ENCODE assay signal across 30 mouse cellular contexts in genomic region chr6:91167828-91168227, GRCm38 (mm10). TPM values are rescaled to one million over a fixed set of nuclear protein-coding genes. Genes with fewer than 3 reads are reported as not detected.
DNase-seq lines count a peak whose midpoint lies in the region; ATAC-seq and TF ChIP-seq lines count a peak whose summit lies in the region.
"Had no signal": no experiment of that assay in that cellular context is flagged by ENCODE, and none has a peak within 500 bp of the region (broad histone marks: within the 10 kb centered on the region; RNA-seq: fewer than 3 reads in every experiment).

No protein-coding gene starts in this region.

- intact Hi-C loops in heart, adult 2 months (cut with DNase I): no loop called here
- intact Hi-C loops in heart, postnatal 25 days (cut with DNase I): loop anchor here (10.0 kb wide), 1 partner anchor 347 kb away; the partner anchor contains the start of genes Lsm3 and Xpc
- intact Hi-C loops in left cerebral cortex, postnatal 14 days (cut with DNase I): loop anchor here (5.0 kb wide), 1 partner anchor 244 kb away; the partner anchor contains the start of gene Wnt7a

- H3K9ac ChIP-seq in heart, adult 2 months (ENCODE audit: low read depth, low read length): no peak overlapping the region
- H3K9ac ChIP-seq in kidney, embryonic 16.5 days (replicated peaks; ENCODE audit: low read length): no peak overlapping the region
- no peak overlapping the region for H3K9ac ChIP-seq in lung, postnatal 0 days (replicated peaks; ENCODE audit: low read depth)
- H3K9ac ChIP-seq: embryonic facial prominence, embryonic 12.5 days; heart, embryonic 15.5 days; limb, embryonic 15.5 days; lung, embryonic 15.5 days; midbrain, embryonic 12.5 days; neural tube, embryonic 13.5 days had no signal

- WGBS in heart, adult 2 months: 61% methylated on average over 3 of the region's 3 CpGs
- 56% methylated on average over 3 of the region's 3 CpGs for WGBS in kidney, embryonic 16.5 days
- 44% methylated on average over 3 of the region's 3 CpGs for WGBS in lung, postnatal 0 days
- 63% methylated on average over 3 of the region's 3 CpGs for WGBS in limb, embryonic 10.5 days

- TF ChIP-seq EP300 in heart, adult 2 months (IDR thresholded peaks at IDR 0.05; ENCODE audit: insufficient read depth, low read depth, low read length): no peak
- TF ChIP-seq EP300 in lung, postnatal 0 days (IDR thresholded peaks at IDR 0.05): no peak

- no peak overlapping the region for H3K4me3 ChIP-seq in heart, adult 2 months
- no peak overlapping the region for H3K4me3 ChIP-seq in kidney, embryonic 16.5 days (ENCODE audit: low read length)
- H3K4me3 ChIP-seq in lung, postnatal 0 days (ENCODE audit: low read depth, low read length): no peak overlapping the region
- H3K4me3 ChIP-seq in limb, embryonic 10.5 days: no peak overlapping the region
- H3K4me3 ChIP-seq: embryonic facial prominence, embryonic 12.5 days; heart, embryonic 15.5 days; limb, embryonic 15.5 days; lung, embryonic 15.5 days; midbrain, embryonic 12.5 days; myocyte; neural tube, embryonic 13.5 days had no signal

- no peak for TF ChIP-seq POLR2A in heart, adult 2 months (IDR thresholded peaks at IDR 0.05; ENCODE audit: insufficient read depth, low read depth, low read length)

- no peak overlapping the region for H3K27ac ChIP-seq in heart, adult 2 months
- H3K27ac ChIP-seq in kidney, embryonic 16.5 days (ENCODE audit: low read length): no peak overlapping the region
- H3K27ac ChIP-seq in lung, postnatal 0 days (ENCODE audit: low read length): no peak overlapping the region
- H3K27ac ChIP-seq in limb, embryonic 10.5 days: 0 out of 2 replicates have a peak overlapping the region, but pooled peaks have one; percentile 10
- H3K27ac ChIP-seq: embryonic facial prominence, embryonic 12.5 days; heart, embryonic 15.5 days; limb, embryonic 15.5 days; lung, embryonic 15.5 days; midbrain, embryonic 12.5 days; neural tube, embryonic 13.5 days had no signal

- no peak overlapping the region for H3K4me2 ChIP-seq in kidney, embryonic 16.5 days (replicated peaks; ENCODE audit: low read depth, low read length)
- no peak overlapping the region for H3K4me2 ChIP-seq in lung, postnatal 0 days (replicated peaks; ENCODE audit: low read depth, low read length)
- H3K4me2 ChIP-seq: embryonic facial prominence, embryonic 12.5 days; heart, embryonic 15.5 days; limb, embryonic 15.5 days; lung, embryonic 15.5 days; midbrain, embryonic 12.5 days; neural tube, embryonic 13.5 days had no signal

- ATAC-seq in kidney, embryonic 16.5 days (ENCODE audit: low FRiP score, low TSS enrichment): peak; percentile 16; the same call in 1 of the 2 replicates
- peak; percentile 33; the same call in 1 of the 2 replicates for ATAC-seq in lung, postnatal 0 days
- ATAC-seq: activated CD4-positive, CD25-positive, alpha-beta regulatory T cell, adult 4 months; forebrain, embryonic 16.5 days; hindbrain, embryonic 16.5 days had no signal

- peak; percentile 27; the same call in 1 of the 2 replicates for TF ChIP-seq CTCF in heart, adult 2 months (IDR thresholded peaks at IDR 0.05)
- peak; percentile 44 for TF ChIP-seq CTCF in lung, postnatal 0 days (IDR thresholded peaks at IDR 0.05)

- H3K27me3 ChIP-seq in heart, adult 2 months (ENCODE audit: control insufficient read depth, insufficient read depth, low read length): no peaks in the 10 kb centered on the region
- no peaks in the 10 kb centered on the region for H3K27me3 ChIP-seq in kidney, embryonic 16.5 days (ENCODE audit: insufficient read depth, low read length)
- no peaks in the 10 kb centered on the region for H3K27me3 ChIP-seq in lung, postnatal 0 days (replicated peaks; ENCODE audit: insufficient read depth, low read length)
- no peaks in the 10 kb centered on the region for H3K27me3 ChIP-seq in limb, embryonic 10.5 days (ENCODE audit: low read depth, poor library complexity, severe bottlenecking)
- H3K27me3 ChIP-seq: embryonic facial prominence, embryonic 12.5 days; heart, embryonic 15.5 days; limb, embryonic 15.5 days; lung, embryonic 15.5 days; midbrain, embryonic 12.5 days; neural tube, embryonic 13.5 days had no signal

- no peaks in the 10 kb centered on the region for H3K4me1 ChIP-seq in heart, adult 2 months (ENCODE audit: control insufficient read depth, insufficient read depth, low read length)
- H3K4me1 ChIP-seq in kidney, embryonic 16.5 days (ENCODE audit: insufficient read depth, low read length): no peaks in the 10 kb centered on the region
- no peaks in the 10 kb centered on the region for H3K4me1 ChIP-seq in lung, postnatal 0 days (ENCODE audit: insufficient read depth, low read depth, low read length)
- H3K4me1 ChIP-seq in limb, embryonic 10.5 days: no peaks in the 10 kb centered on the region
- H3K4me1 ChIP-seq: embryonic facial prominence, embryonic 12.5 days; lung, embryonic 15.5 days had no signal

- no peaks in the 10 kb centered on the region for H3K36me3 ChIP-seq in heart, adult 2 months (ENCODE audit: control insufficient read depth, insufficient read depth, low read length)
- 0 out of 2 replicates have a peak, but pooled peaks cover 3% of the 10 kb centered on the region for H3K36me3 ChIP-seq in kidney, embryonic 16.5 days (ENCODE audit: insufficient read depth, low read length)
- 0 out of 2 replicates have a peak, but pooled peaks cover 4% of the 10 kb centered on the region for H3K36me3 ChIP-seq in lung, postnatal 0 days (ENCODE audit: insufficient read depth, low read length)
- H3K36me3 ChIP-seq in limb, embryonic 10.5 days: peaks cover 37% of the 10 kb centered on the region
- H3K36me3 ChIP-seq: lung, embryonic 15.5 days had no signal

- H3K79me2 ChIP-seq in heart, adult 2 months (replicated peaks; ENCODE audit: control insufficient read depth, insufficient read depth, low read length): no peaks in the 10 kb centered on the region

- DNase-seq in heart, adult 2 months: no peak
- DNase-seq in heart, postnatal 25 days (ENCODE audit: low spot score): no peak
- DNase-seq in kidney, postnatal 25 days: no peak
- no peak for DNase-seq in lung, postnatal 0 days (ENCODE audit: low spot score)
- DNase-seq in lung, postnatal 36 days: no peak
- no peak for DNase-seq in limb, embryonic 10.5 days (ENCODE audit: low spot score)
- DNase-seq in left cerebral cortex, postnatal 14 days (ENCODE audit: low spot score in 2 of 2): no peak
- DNase-seq: adrenal gland, adult 8-10 months; B cell, adult 2 months; cerebellum, adult 11-12 months; cerebellum, postnatal 14 days; gastrocnemius, postnatal 36 days; kidney, adult 2 months; layer of hippocampus, adult 9-11 months; retina, postnatal 1 day; right cerebral cortex, postnatal 25 days; spleen, adult 18-20 months; thymus, postnatal 14 days had no signal

- H3K9me3 ChIP-seq in kidney, embryonic 16.5 days (ENCODE audit: low read length): no peaks in the 10 kb centered on the region
- no peaks in the 10 kb centered on the region for H3K9me3 ChIP-seq in lung, postnatal 0 days (ENCODE audit: low read length)
- no peaks in the 10 kb centered on the region for H3K9me3 ChIP-seq in limb, embryonic 10.5 days (replicated peaks)
- H3K9me3 ChIP-seq: embryonic facial prominence, embryonic 12.5 days; heart, embryonic 15.5 days; limb, embryonic 15.5 days; lung, embryonic 15.5 days; midbrain, embryonic 12.5 days; neural tube, embryonic 13.5 days had no signal

RNA-seq across cellular contexts. Expression of gene Hdac11, which starts 11.4 kb away (rescaled TPM):
- total RNA-seq in heart, adult 2 months (2021): 10 to 100 TPM; 17.4 to 18.4 TPM
- polyA plus RNA-seq in heart, adult 2 months (2012; rRNA removed): 22.7 and 28.4 TPM in 2 replicates
- total RNA-seq in heart, postnatal 25 days (2021): 10 to 100 TPM; 13.0 to 15.1 TPM
- polyA plus RNA-seq in kidney, embryonic 16.5 days (2015; fragmentation: Nextera tagmentation; extraction: Ambion mirVana): 15.5 and 15.7 TPM in 2 replicates
- 3.8 and 3.9 TPM in 2 replicates for polyA plus RNA-seq in lung, postnatal 0 days (2015; fragmentation: Nextera tagmentation; extraction: Ambion mirVana)
- polyA plus RNA-seq in limb, embryonic 10.5 days (2016; fragmentation: Nextera tagmentation; extraction: Ambion mirVana): 10.0 and 12.8 TPM in 2 replicates
- 100 to 1,000 TPM; 130 to 142 TPM for total RNA-seq in left cerebral cortex, postnatal 14 days (2021)

RNA-seq across cellular contexts. Expression of gene Fbln2, which starts 44.4 kb away (rescaled TPM):
- 10 to 100 TPM; 55.8 to 56.9 TPM for total RNA-seq in heart, adult 2 months (2021)
- 117 and 153 TPM in 2 replicates for polyA plus RNA-seq in heart, adult 2 months (2012; rRNA removed)
- 10 to 100 TPM; 71.8 to 76.3 TPM for total RNA-seq in heart, postnatal 25 days (2021)
- polyA plus RNA-seq in kidney, embryonic 16.5 days (2015; fragmentation: Nextera tagmentation; extraction: Ambion mirVana): 39.8 and 43.8 TPM in 2 replicates
- polyA plus RNA-seq in lung, postnatal 0 days (2015; fragmentation: Nextera tagmentation; extraction: Ambion mirVana): 63.0 and 63.8 TPM in 2 replicates
- 61.9 and 101 TPM in 2 replicates for polyA plus RNA-seq in limb, embryonic 10.5 days (2016; fragmentation: Nextera tagmentation; extraction: Ambion mirVana)
- total RNA-seq in left cerebral cortex, postnatal 14 days (2021): 1 to 10 TPM; 9.6 to 9.9 TPM
- total RNA-seq: hematopoietic stem cell, adult 5-6 weeks had no signal

RNA-seq across cellular contexts. Expression of gene Nup210, which starts 51.2 kb away (rescaled TPM):
- 1 to 10 TPM; 2.5 to 3.4 TPM for total RNA-seq in heart, adult 2 months (2021)
- polyA plus RNA-seq in heart, adult 2 months (2012; rRNA removed): 2.4 and 6.4 TPM in 2 replicates
- total RNA-seq in heart, postnatal 25 days (2021): 1 to 10 TPM; 2.4 to 3.3 TPM
- polyA plus RNA-seq in kidney, embryonic 16.5 days (2015; fragmentation: Nextera tagmentation; extraction: Ambion mirVana): 26.4 and 29.4 TPM in 2 replicates
- 5.8 and 7.0 TPM in 2 replicates for polyA plus RNA-seq in lung, postnatal 0 days (2015; fragmentation: Nextera tagmentation; extraction: Ambion mirVana)
- polyA plus RNA-seq in limb, embryonic 10.5 days (2016; fragmentation: Nextera tagmentation; extraction: Ambion mirVana): 7.2 and 10.7 TPM in 2 replicates
- total RNA-seq in left cerebral cortex, postnatal 14 days (2021): 10 to 100 TPM; 30.0 to 35.0 TPM
